8 mouse cellular contexts compared by ENCODE assay signal in genomic region chr10:79716254-79716987, GRCm38 (mm10). TPM values are rescaled to one million over a fixed set of nuclear protein-coding genes. Genes with fewer than 3 reads are reported as not detected.
A peak's percentile ranks its signal among the peaks of the same experiment; 100 is the strongest.
DNase-seq lines count a peak whose midpoint lies in the region; ATAC-seq and TF ChIP-seq lines count a peak whose summit lies in the region.

TSS of gene Hcn2 (plus strand) at chr10:79716634.

- peak within 1 kb of the TSS; percentile 67 for H3K27ac ChIP-seq in cerebellum, adult 2 months (ENCODE audit: insufficient read depth, low read length)
- 0 out of 2 replicates have a peak within 1 kb of the TSS, but pooled peaks have one; percentile 2 for H3K27ac ChIP-seq in heart, embryonic 10.5 days
- H3K27ac ChIP-seq in neural tube, embryonic 15.5 days (replicated peaks) = peak within 1 kb of the TSS; percentile 78

- H3K4me1 ChIP-seq in lung, adult 2 months (ENCODE audit: control insufficient read depth, insufficient read depth, low read length) = no peaks in the 10 kb centered on the region; the same call in 1 of the 2 replicates
- H3K4me1 ChIP-seq in cerebellum, adult 2 months (ENCODE audit: control insufficient read depth, insufficient read depth, low read length) = peaks cover 24% of the 10 kb centered on the region
- H3K4me1 ChIP-seq in heart, embryonic 10.5 days = peaks cover 31% of the 10 kb centered on the region
- peaks cover 31% of the 10 kb centered on the region for H3K4me1 ChIP-seq in neural tube, embryonic 15.5 days

- no peak for DNase-seq in lung, adult 2 months
- DNase-seq in lung, postnatal 25 days (ENCODE audit: low spot score) = no peak
- DNase-seq in cerebellum, adult 2 months = peak; percentile 69 to 74
- DNase-seq in heart, embryonic 10.5 days (ENCODE audit: low spot score) = no peak
- peak in 1 of 2 experiments; percentile 72 for DNase-seq in left cerebral cortex, postnatal 10 days (ENCODE audit: extremely low spot score in 1 of 2, low spot score in 2 of 2)
- no peak for DNase-seq in spleen, adult 18-20 months
- DNase-seq in natural killer cell, adult 2 months (ENCODE audit: low spot score in 2 of 2) = no peak

- no peaks in the 10 kb centered on the region for H3K27me3 ChIP-seq in cerebellum, adult 2 months (ENCODE audit: control insufficient read depth, insufficient read depth, low read length)
- H3K27me3 ChIP-seq in heart, embryonic 10.5 days (ENCODE audit: insufficient read depth, poor library complexity, severe bottlenecking) = peaks cover 71% of the 10 kb centered on the region
- H3K27me3 ChIP-seq in neural tube, embryonic 15.5 days (replicated peaks) = peaks cover 51% of the 10 kb centered on the region

- peak within 1 kb of the TSS; percentile 6 for H3K4me3 ChIP-seq in lung, adult 2 months (replicated peaks; ENCODE audit: extremely low read depth, low read depth, low read length)
- H3K4me3 ChIP-seq in cerebellum, adult 2 months (replicated peaks; ENCODE audit: insufficient read depth, low read depth, low read length) = peak within 1 kb of the TSS; percentile 88
- peak within 1 kb of the TSS; percentile 76 for H3K4me3 ChIP-seq in heart, embryonic 10.5 days
- peak within 1 kb of the TSS; percentile 78 for H3K4me3 ChIP-seq in neural tube, embryonic 15.5 days (replicated peaks)

- TF ChIP-seq CTCF in lung, adult 2 months (IDR thresholded peaks at IDR 0.05; ENCODE audit: insufficient read depth, low read length) = no peak
- TF ChIP-seq CTCF in cerebellum, adult 2 months (IDR thresholded peaks at IDR 0.05; ENCODE audit: borderline replicate concordance, insufficient read depth, low read depth, low read length) = no peak

- TF ChIP-seq POLR2A in lung, adult 2 months (IDR thresholded peaks at IDR 0.05; ENCODE audit: borderline replicate concordance, extremely low read depth, low read depth, low read length) = no peak
- 0 out of 2 replicates have a peak, but pooled peaks have one; percentile 24 for TF ChIP-seq POLR2A in cerebellum, adult 2 months (IDR thresholded peaks at IDR 0.05; ENCODE audit: borderline replicate concordance, insufficient read depth, low read length)

- intact Hi-C loops in left cerebral cortex, postnatal 10 days (cut with DNase I) = no loop called here

- peak; percentile 68 for ATAC-seq in neural tube, embryonic 15.5 days (ENCODE audit: low FRiP score)

- H3K4me2 ChIP-seq in neural tube, embryonic 15.5 days = peak within 1 kb of the TSS; percentile 87

- H3K9me3 ChIP-seq in heart, embryonic 10.5 days = peaks cover 3% of the 10 kb centered on the region; the same call in 1 of the 2 replicates
- H3K9me3 ChIP-seq in neural tube, embryonic 15.5 days (replicated peaks) = no peaks in the 10 kb centered on the region

- peaks cover 8% of the 10 kb centered on the region for H3K36me3 ChIP-seq in heart, embryonic 10.5 days
- peaks cover 11% of the 10 kb centered on the region for H3K36me3 ChIP-seq in neural tube, embryonic 15.5 days

- 4% methylated on average over 87 of the region's 91 CpGs for WGBS in lung, adult 2 months
- WGBS in cerebellum, adult 2 months = 1% methylated on average over 69 of the region's 91 CpGs
- 2% methylated on average over 85 of the region's 91 CpGs for WGBS in heart, embryonic 10.5 days
- 1% methylated on average over 60 of the region's 91 CpGs for WGBS in neural tube, embryonic 15.5 days

- H3K9ac ChIP-seq in neural tube, embryonic 15.5 days (replicated peaks) = peak within 1 kb of the TSS; percentile 75

RNA-seq across cellular contexts. Expression of gene Hcn2, which starts in this region (rescaled TPM):
- 3.0 and 3.9 TPM in 2 replicates for polyA plus RNA-seq in lung, adult 2 months (2012; rRNA removed)
- 227 and 270 TPM in 2 replicates for polyA plus RNA-seq in cerebellum, adult 2 months (2012; rRNA removed)
- polyA plus RNA-seq in heart, embryonic 10.5 days (2016; fragmentation: Nextera tagmentation; extraction: Ambion mirVana) = not detected in 2 replicates
- 10 to 100 TPM; 75.5 to 80.0 TPM for total RNA-seq in left cerebral cortex, postnatal 10 days (2021)
- 2.0 and 3.0 TPM in 2 replicates for polyA plus RNA-seq in neural tube, embryonic 15.5 days (2015; fragmentation: Nextera tagmentation; extraction: Ambion mirVana)

Comparison
In these comparisons a context has a peak if more than half of its experiments do, and no peak if none do; other contexts are left out.
1. RNA of gene Hcn2 (polyA plus RNA-seq): 227 to 270 TPM in cerebellum, adult 2 months; 3.0 to 3.9 TPM in lung, adult 2 months, 2.0 to 3.0 TPM in neural tube, embryonic 15.5 days and not detected in heart, embryonic 10.5 days; every median in the first group is over 10 times any median in the second.
2. DNase-seq: peak in cerebellum, adult 2 months (2 of 2); none in lung, adult 2 months (single experiment), lung, postnatal 25 days (single experiment), heart, embryonic 10.5 days (single experiment), spleen, adult 18-20 months (0 of 2) and natural killer cell, adult 2 months (0 of 2).
3. H3K4me3 ChIP-seq: peak in every context shown above with its lines; median percentile 88 in cerebellum, adult 2 months; 78 in neural tube, embryonic 15.5 days; 76 in heart, embryonic 10.5 days; 6 in lung, adult 2 months.
4. H3K27ac ChIP-seq: peak in every context shown above with its lines; median percentile 78 in neural tube, embryonic 15.5 days; 67 in cerebellum, adult 2 months; 2 in heart, embryonic 10.5 days.